Mouse (Mus musculus) midbrain, embryonic 10.5 days (tissue): ENCODE measurements at regions not wholly inside any gene's neighbourhood (a gene's known extent, or its start where the extent isn't known, plus 50 kb on each side); places are given as distances from the start of the nearest gene placed in this dataset.

Experiments
- DNase-seq: peaks from one replicate; pipeline ENCODE4 v3.0.0-alpha.2; 2017; ENCODE audit warnings: low spot score
- H3K27ac ChIP-seq: fragments of 300-500 bp; sonication (generic); replicated peaks from 2 replicates; pipeline ENCODE4 v1.5.1; 2016; ENCODE audit warnings: mild to moderate bottlenecking
- H3K27me3 ChIP-seq: fragments of 300-500 bp; sonication (generic); 2 replicates; pipeline ENCODE4 v1.6.1; 2016; ENCODE audit warnings: low read depth, mild to moderate bottlenecking; ENCODE audit not compliant: poor library complexity, severe bottlenecking
- H3K36me3 ChIP-seq: fragments of 300-500 bp; sonication (generic); 2 replicates; pipeline ENCODE4 v1.6.1; 2016; ENCODE audit warnings: mild to moderate bottlenecking, moderate library complexity
- H3K4me1 ChIP-seq: fragments of 300-500 bp; sonication (generic); 2 replicates; pipeline ENCODE4 v1.6.1; 2016
- H3K4me3 ChIP-seq: fragments of 300-500 bp; sonication (generic); 2 replicates; pipeline ENCODE4 v1.5.1; 2016; ENCODE audit warnings: mild to moderate bottlenecking, moderate library complexity
- H3K9me3 ChIP-seq: fragments of 300-500 bp; sonication (generic); replicated peaks from 2 replicates; pipeline ENCODE4 v1.6.1; 2016; ENCODE audit warnings: mild to moderate bottlenecking
- WGBS: fragments of 180-500 bp; shearing (Covaris S2); methylation state at CpG from one replicate; pipeline ENCODE4 v1.1.7; 2016; 5-methylcytosine and 5-hydroxymethylcytosine counted together

GRCm38 (mm10) chr15:85679864-85680428 lies 54.8 kb upstream of the Ppara start:
- Histone ChIP-seq H3K4me1 (no peaks in the 10 kb centered on the region), H3K27me3 (peaks cover 96% of the 10 kb centered on the region), H3K4me3 (no peak overlapping the region), H3K36me3 (no peaks in the 10 kb centered on the region), H3K27ac (no peak overlapping the region), H3K9me3 (no peaks in the 10 kb centered on the region)
- WGBS: 84% methylated on average over 10 of the region's 10 CpGs
- DNase-seq: no peak

GRCm38 (mm10) chr15:85680460-85681224 lies 54.1 kb upstream of the Ppara start:
- Histone ChIP-seq H3K36me3 (no peaks in the 10 kb centered on the region), H3K4me1 (no peaks in the 10 kb centered on the region), H3K4me3 (no peak overlapping the region), H3K27me3 (peaks cover 96% of the 10 kb centered on the region), H3K9me3 (no peaks in the 10 kb centered on the region), H3K27ac (no peak overlapping the region)
- DNase-seq: no peak
- 73% methylated on average over 13 of the region's 13 CpGs for WGBS

DNA sequence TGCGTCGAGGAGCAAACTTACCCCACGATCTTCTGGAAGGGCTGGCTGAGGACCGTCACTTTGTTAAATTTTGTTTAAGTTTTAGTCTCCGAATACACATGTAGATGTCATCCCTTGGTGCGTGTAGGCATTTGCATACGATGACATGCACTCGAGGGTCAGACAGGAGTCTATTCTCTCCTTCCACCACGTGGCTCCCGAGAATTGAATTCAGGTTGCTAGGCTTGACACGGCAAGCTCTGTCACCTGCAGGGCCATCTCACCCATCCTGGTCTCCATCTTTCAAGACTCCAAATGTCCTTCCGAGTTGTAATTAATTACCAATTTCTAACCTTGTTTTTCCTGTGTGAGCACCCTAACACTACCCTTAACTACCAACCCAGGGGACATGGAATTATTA lies 52.7 kb upstream of the Ppara start:
- 89% methylated on average over 12 of the region's 12 CpGs for WGBS
- no peak overlapping the region for H3K4me3 ChIP-seq
- no peak for DNase-seq
- peaks cover 96% of the 10 kb centered on the region for H3K27me3 ChIP-seq
- H3K4me1 ChIP-seq: peaks cover 6% of the 10 kb centered on the region
- H3K9me3 ChIP-seq: no peaks in the 10 kb centered on the region
- no peak overlapping the region for H3K27ac ChIP-seq
- H3K36me3 ChIP-seq: no peaks in the 10 kb centered on the region

- H3K27ac ChIP-seq: no peak overlapping the region
- H3K27me3 ChIP-seq: peaks cover 96% of the 10 kb centered on the region
- no peak overlapping the region for H3K4me3 ChIP-seq
- WGBS: 81% methylated on average over 6 of the region's 6 CpGs
- peaks cover 9% of the 10 kb centered on the region for H3K4me1 ChIP-seq
- no peaks in the 10 kb centered on the region for H3K36me3 ChIP-seq
- H3K9me3 ChIP-seq: no peaks in the 10 kb centered on the region
- DNase-seq: no peak
Measured at GRCm38 (mm10) chr15:85682780-85683179, 52.0 kb upstream of the Ppara start.

GRCm38 (mm10) chr15:85683271-85683670 lies 51.5 kb upstream of the Ppara start:
- Histone ChIP-seq H3K9me3 (no peaks in the 10 kb centered on the region), H3K4me1 (peaks cover 9% of the 10 kb centered on the region), H3K4me3 (no peak overlapping the region), H3K27ac (no peak overlapping the region), H3K36me3 (no peaks in the 10 kb centered on the region), H3K27me3 (peaks cover 96% of the 10 kb centered on the region)
- no peak for DNase-seq
- 91% methylated on average over 6 of the region's 6 CpGs for WGBS

- Histone ChIP-seq H3K27ac (no peak overlapping the region), H3K4me1 (peaks cover 11% of the 10 kb centered on the region), H3K4me3 (no peak overlapping the region), H3K36me3 (no peaks in the 10 kb centered on the region), H3K27me3 (peaks cover 96% of the 10 kb centered on the region), H3K9me3 (no peaks in the 10 kb centered on the region)
- no peak for DNase-seq
- WGBS: 92% methylated on average over 4 of the region's 4 CpGs
Measured at GRCm38 (mm10) chr15:85683716-85684115, 51.1 kb upstream of the Ppara start.

GRCm38 (mm10) chr15:85684164-85684708 lies 50.5 kb upstream of the Ppara start:
- H3K27me3 ChIP-seq: peaks cover 96% of the 10 kb centered on the region
- 88% methylated on average over 14 of the region's 14 CpGs for WGBS
- peaks cover 12% of the 10 kb centered on the region for H3K4me1 ChIP-seq
- no peaks in the 10 kb centered on the region for H3K36me3 ChIP-seq
- no peak overlapping the region for H3K4me3 ChIP-seq
- H3K27ac ChIP-seq: no peak overlapping the region
- DNase-seq: no peak
- H3K9me3 ChIP-seq: no peaks in the 10 kb centered on the region

- WGBS: 76% methylated on average over 5 of the region's 5 CpGs
- Histone ChIP-seq H3K36me3 (no peaks in the 10 kb centered on the region), H3K4me1 (peaks cover 12% of the 10 kb centered on the region), H3K4me3 (no peak overlapping the region), H3K27me3 (peaks cover 96% of the 10 kb centered on the region), H3K27ac (no peak overlapping the region), H3K9me3 (no peaks in the 10 kb centered on the region)
- no peak for DNase-seq
Measured at GRCm38 (mm10) chr15:85684875-85685274, 49.9 kb upstream of the Ppara start.
